Comparison of ENCODE assay signal across 31 mouse cellular contexts in genomic region chr9:122760111-122760510, GRCm38 (mm10). TPM values are rescaled to one million over a fixed set of nuclear protein-coding genes. Genes with fewer than 3 reads are reported as not detected.
DNase-seq lines count a peak whose midpoint lies in the region; ATAC-seq and TF ChIP-seq lines count a peak whose summit lies in the region.
"Had no signal": no experiment of that assay in that cellular context is flagged by ENCODE, and none has a peak within 500 bp of the region (broad histone marks: within the 10 kb centered on the region; RNA-seq: fewer than 3 reads in every experiment).

No protein-coding gene starts in this region.

- TF ChIP-seq EP300 in heart, postnatal 0 days (IDR thresholded peaks at IDR 0.05; ENCODE audit: low read depth) = no peak

- no peak overlapping the region for H3K4me2 ChIP-seq in heart, postnatal 0 days (ENCODE audit: low read depth, low read length)
- H3K4me2 ChIP-seq: embryonic facial prominence, embryonic 12.5 days; forebrain, embryonic 13.5 days; forebrain, embryonic 15.5 days had no signal

- peak; percentile 85; the same call in 1 of the 2 replicates for ATAC-seq in frontal cortex, adult (ENCODE audit: low TSS enrichment)
- ATAC-seq in heart, postnatal 0 days (ENCODE audit: insufficient read depth, low read depth) = no peak
- ATAC-seq: activated CD4-positive, CD25-positive, alpha-beta regulatory T cell, adult 4 months; CD4-positive, CD25-positive, alpha-beta regulatory T cell, adult 4 months; forebrain, embryonic 13.5 days; forebrain, embryonic 15.5 days; forebrain, postnatal 0 days; Patski had no signal

- H3K4me1 ChIP-seq in heart, postnatal 0 days (ENCODE audit: control insufficient read depth, insufficient read depth) = no peaks in the 10 kb centered on the region
- H3K4me1 ChIP-seq: embryonic facial prominence, embryonic 10.5 days; embryonic facial prominence, embryonic 12.5 days; forebrain, embryonic 13.5 days; forebrain, embryonic 15.5 days had no signal

- no peaks in the 10 kb centered on the region for H3K27me3 ChIP-seq in heart, postnatal 0 days (ENCODE audit: control insufficient read depth, insufficient read depth, low read length)
- H3K27me3 ChIP-seq: CH12.LX; embryonic facial prominence, embryonic 12.5 days; forebrain, embryonic 13.5 days; forebrain, embryonic 15.5 days had no signal

- no peak for TF ChIP-seq CTCF in heart, postnatal 0 days (IDR thresholded peaks at IDR 0.05; ENCODE audit: low read depth)

- DNase-seq in frontal cortex, postnatal 14 days (ENCODE audit: low spot score in 2 of 2) = no peak
- DNase-seq in heart, postnatal 0 days (ENCODE audit: low spot score) = no peak
- no peak for DNase-seq in heart, adult 11 months
- peak; percentile 45 for DNase-seq in brain, adult 2 months (ENCODE audit: low read depth, low spot score)
- DNase-seq in embryo, embryonic 10.5 days (ENCODE audit: low spot score) = no peak
- DNase-seq: adrenal gland, adult 8-10 months; adrenal gland, postnatal 14 days; adrenal gland, postnatal 36 days; B cell, adult 2 months; cerebellum, adult 11 months; cerebellum, adult 18-20 months; cerebellum, adult 8-10 months; cerebellum, adult 9-11 months; cerebellum, postnatal 14 days; cerebellum, postnatal 36 days had no signal

- no peaks in the 10 kb centered on the region for H3K36me3 ChIP-seq in heart, postnatal 0 days (replicated peaks; ENCODE audit: control insufficient read depth, insufficient read depth, low read length)
- H3K36me3 ChIP-seq: embryonic facial prominence, embryonic 10.5 days; embryonic facial prominence, embryonic 12.5 days; forebrain, embryonic 15.5 days; G1E had no signal

- H3K9ac ChIP-seq in heart, postnatal 0 days (replicated peaks; ENCODE audit: low read depth, low read length) = no peak overlapping the region
- H3K9ac ChIP-seq: embryonic facial prominence, embryonic 12.5 days; forebrain, embryonic 13.5 days; forebrain, embryonic 15.5 days; forebrain, postnatal 0 days had no signal

- no peak overlapping the region for H3K4me3 ChIP-seq in heart, postnatal 0 days (ENCODE audit: low read depth, low read length)
- H3K4me3 ChIP-seq: embryonic facial prominence, embryonic 10.5 days; embryonic facial prominence, embryonic 12.5 days; forebrain, embryonic 13.5 days; forebrain, embryonic 15.5 days had no signal

- H3K9me3 ChIP-seq in heart, postnatal 0 days (replicated peaks; ENCODE audit: control insufficient read depth, low read length) = 0 out of 2 replicates have a peak, but pooled peaks cover 2% of the 10 kb centered on the region
- H3K9me3 ChIP-seq: embryonic facial prominence, embryonic 10.5 days; embryonic facial prominence, embryonic 12.5 days; forebrain, embryonic 13.5 days; forebrain, embryonic 15.5 days; G1E had no signal

- H3K27ac ChIP-seq in heart, postnatal 0 days (ENCODE audit: low read depth) = 0 out of 2 replicates have a peak overlapping the region, but pooled peaks have one; percentile 15
- H3K27ac ChIP-seq: embryonic facial prominence, embryonic 10.5 days; embryonic facial prominence, embryonic 12.5 days; forebrain, embryonic 13.5 days; forebrain, embryonic 15.5 days had no signal

RNA-seq across cellular contexts. Expression of gene Topaz1, which starts 13.0 kb away (rescaled TPM):
- not detected in 2 replicates for total RNA-seq in heart, postnatal 0 days (2014; rRNA removed; ENCODE audit: low replicate concordance)
- not detected in 2 replicates for polyA plus RNA-seq in heart, postnatal 0 days (2015; fragmentation: Nextera tagmentation; extraction: Ambion mirVana)
- total RNA-seq: adrenal gland, adult 18-20 months; adrenal gland, postnatal 14 days; adrenal gland, postnatal 36 days; CH12.LX; common myeloid progenitor, adult 5-6 weeks; forebrain, postnatal 0 days had no signal
- polyA plus RNA-seq: brain, embryonic 14.5 days; CD4-positive, CD25-positive, alpha-beta regulatory T cell, adult 4 months; embryonic facial prominence, embryonic 10.5 days; embryonic facial prominence, embryonic 12.5 days; embryonic facial prominence, embryonic 14.5 days; forebrain, embryonic 11.5 days; forebrain, embryonic 13.5 days; forebrain, embryonic 15.5 days; G1E; Patski had no signal

RNA-seq across cellular contexts. Expression of gene Tcaim, which starts 45.2 kb away (rescaled TPM):
- total RNA-seq in heart, postnatal 0 days (2014; rRNA removed; ENCODE audit: low replicate concordance) = 4.0 and 6.5 TPM in 2 replicates
- 9.8 and 10.0 TPM in 2 replicates for polyA plus RNA-seq in heart, postnatal 0 days (2015; fragmentation: Nextera tagmentation; extraction: Ambion mirVana)
